17 mouse cellular contexts compared by ENCODE assay signal in genomic region chr16:94246058-94246784, GRCm38 (mm10).
DNase-seq lines count a peak whose midpoint lies in the region; ATAC-seq and TF ChIP-seq lines count a peak whose summit lies in the region.
"Had no signal": no experiment of that assay in that cellular context is flagged by ENCODE, and none has a peak within 500 bp of the region (broad histone marks: within the 10 kb centered on the region; RNA-seq: fewer than 3 reads in every experiment).

No protein-coding gene starts in this region.

- intact Hi-C loops in left cerebral cortex, postnatal 25 days (cut with DNase I), result no loop called here

- ATAC-seq in kidney, embryonic 15.5 days (replicated peaks; ENCODE audit: low FRiP score), result peak; percentile 60
- peak; percentile 80; the same call in 1 of the 2 replicates for ATAC-seq in limb, embryonic 13.5 days (ENCODE audit: low FRiP score, low read depth)
- ATAC-seq: CD4-positive, CD25-positive, alpha-beta regulatory T cell, adult 4 months; Patski had no signal

- no peaks in the 10 kb centered on the region for H3K36me3 ChIP-seq in kidney, embryonic 15.5 days
- no peaks in the 10 kb centered on the region for H3K36me3 ChIP-seq in limb, embryonic 13.5 days
- no peaks in the 10 kb centered on the region for H3K36me3 ChIP-seq in small intestine, adult 2 months (ENCODE audit: control insufficient read depth, insufficient read depth, low read length)
- H3K36me3 ChIP-seq: hindbrain, embryonic 15.5 days had no signal

- H3K4me1 ChIP-seq in kidney, embryonic 15.5 days, result peaks cover 31% of the 10 kb centered on the region
- H3K4me1 ChIP-seq in bone marrow, adult 2 months (ENCODE audit: control insufficient read depth, insufficient read depth, low read length), result peaks cover 3% of the 10 kb centered on the region
- H3K4me1 ChIP-seq in limb, embryonic 13.5 days, result peaks cover 56% of the 10 kb centered on the region
- H3K4me1 ChIP-seq in small intestine, adult 2 months (ENCODE audit: control insufficient read depth, insufficient read depth, insufficient read length, low read length), result peaks cover 10% of the 10 kb centered on the region; the same call in 1 of the 2 replicates

- DNase-seq in kidney, postnatal 25 days, result no peak
- DNase-seq in right cerebral cortex, postnatal 25 days, result no peak
- no peak for DNase-seq in adrenal gland, adult 18-20 months (ENCODE audit: low spot score in 2 of 2)
- DNase-seq in left cerebral cortex, postnatal 25 days (ENCODE audit: low spot score in 2 of 2), result no peak
- DNase-seq: adrenal gland, postnatal 10 days; cerebellum, adult 11-12 months; kidney, postnatal 4 days; thymus, postnatal 25 days had no signal

- H3K4me2 ChIP-seq in kidney, embryonic 15.5 days, result no peak overlapping the region
- peak overlapping the region; percentile 14; the same call in 1 of the 2 replicates for H3K4me2 ChIP-seq in limb, embryonic 13.5 days (replicated peaks)
- H3K4me2 ChIP-seq: heart, embryonic 11.5 days; hindbrain, embryonic 15.5 days had no signal

- 0 out of 2 replicates have a peak, but pooled peaks have one; percentile 3 for TF ChIP-seq CTCF in bone marrow, adult 2 months (IDR thresholded peaks at IDR 0.05; ENCODE audit: control insufficient read depth, insufficient read depth, low read length)
- TF ChIP-seq CTCF in small intestine, adult 2 months (IDR thresholded peaks at IDR 0.05; ENCODE audit: extremely low read depth, insufficient read length, insufficient replicate concordance, low read depth, low read length), result no peak

- no peak overlapping the region for H3K27ac ChIP-seq in kidney, embryonic 15.5 days
- H3K27ac ChIP-seq in bone marrow, adult 2 months (ENCODE audit: control insufficient read depth, insufficient read depth, low read depth, low read length, poor library complexity), result peak overlapping the region; percentile 73
- H3K27ac ChIP-seq in limb, embryonic 13.5 days, result peak overlapping the region; percentile 44; the same call in 1 of the 2 replicates
- H3K27ac ChIP-seq in small intestine, adult 2 months (ENCODE audit: insufficient read depth, low read depth, low read length), result no peak overlapping the region
- H3K27ac ChIP-seq: hindbrain, embryonic 15.5 days had no signal

- H3K9ac ChIP-seq in kidney, embryonic 15.5 days, result no peak overlapping the region
- H3K9ac ChIP-seq in limb, embryonic 13.5 days, result no peak overlapping the region
- H3K9ac ChIP-seq: hindbrain, embryonic 15.5 days had no signal

- WGBS in kidney, embryonic 15.5 days, result 42% methylated on average over 17 of the region's 17 CpGs
- WGBS in bone marrow, adult 2 months, result 51% methylated on average over 17 of the region's 17 CpGs
- WGBS in limb, embryonic 13.5 days, result 38% methylated on average over 17 of the region's 17 CpGs
- WGBS in small intestine, adult 2 months, result 81% methylated on average over 17 of the region's 17 CpGs

- peak; percentile 61; the same call in 1 of the 2 replicates for TF ChIP-seq POLR2A in bone marrow, adult 2 months (IDR thresholded peaks at IDR 0.05; ENCODE audit: borderline replicate concordance, control insufficient read depth, low read depth, low read length)
- no peak for TF ChIP-seq POLR2A in small intestine, adult 2 months (IDR thresholded peaks at IDR 0.05; ENCODE audit: low read depth, low read length)

- no peak overlapping the region for H3K4me3 ChIP-seq in kidney, embryonic 15.5 days (replicated peaks)
- peak overlapping the region; percentile 51 for H3K4me3 ChIP-seq in bone marrow, adult 2 months (replicated peaks; ENCODE audit: control insufficient read depth, low read depth, low read length)
- H3K4me3 ChIP-seq in limb, embryonic 13.5 days, result no peak overlapping the region
- H3K4me3 ChIP-seq in small intestine, adult 2 months (ENCODE audit: low read depth, low read length), result peak overlapping the region; percentile 15; the same call in 1 of the 2 replicates
- H3K4me3 ChIP-seq: hindbrain, embryonic 15.5 days; myocyte had no signal

- no peaks in the 10 kb centered on the region for H3K27me3 ChIP-seq in kidney, embryonic 15.5 days
- H3K27me3 ChIP-seq in limb, embryonic 13.5 days, result peaks cover 59% of the 10 kb centered on the region
- no peaks in the 10 kb centered on the region for H3K27me3 ChIP-seq in small intestine, adult 2 months (ENCODE audit: control insufficient read depth, insufficient read depth, low read length)
- H3K27me3 ChIP-seq: hindbrain, embryonic 15.5 days; Patski had no signal

- H3K9me3 ChIP-seq in kidney, embryonic 15.5 days (replicated peaks), result no peaks in the 10 kb centered on the region
- H3K9me3 ChIP-seq in limb, embryonic 13.5 days, result no peaks in the 10 kb centered on the region
- H3K9me3 ChIP-seq: hindbrain, embryonic 15.5 days had no signal

Comparison
In these comparisons a context has a peak if more than half of its experiments do, and no peak if none do; other contexts are left out.
1. H3K27ac ChIP-seq: peak in bone marrow, adult 2 months (single experiment) and limb, embryonic 13.5 days (single experiment); none in kidney, embryonic 15.5 days (single experiment) and small intestine, adult 2 months (single experiment).
2. H3K4me3 ChIP-seq: peak in bone marrow, adult 2 months (single experiment) and small intestine, adult 2 months (single experiment); none in kidney, embryonic 15.5 days (single experiment) and limb, embryonic 13.5 days (single experiment).